Mouse (Mus musculus): ENCODE results near the gene Mcur1.

The Mcur1 gene

DNA sequence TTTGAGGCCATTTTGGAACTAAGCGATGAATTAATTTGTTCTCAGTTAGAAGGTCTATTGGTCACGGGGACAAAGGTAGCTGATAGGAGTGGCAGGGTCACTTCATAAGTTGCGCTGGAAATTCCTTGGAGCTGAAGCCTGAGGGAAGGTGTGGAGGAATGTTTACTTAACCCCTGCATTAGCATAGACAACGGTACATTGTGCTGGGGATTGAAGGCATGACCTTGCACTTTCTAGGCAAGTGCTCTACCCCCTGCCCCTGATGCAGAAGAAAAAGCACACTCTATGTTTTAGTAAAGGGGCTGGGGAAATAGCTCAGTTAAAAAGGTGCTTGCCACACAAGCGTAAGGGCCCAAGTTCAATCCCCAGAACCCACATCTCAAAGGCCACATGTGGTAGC is 33.7 kb downstream of the Mcur1 start:
- no peak for DNase-seq (ENCODE audit: low read depth, low spot score)

DNA sequence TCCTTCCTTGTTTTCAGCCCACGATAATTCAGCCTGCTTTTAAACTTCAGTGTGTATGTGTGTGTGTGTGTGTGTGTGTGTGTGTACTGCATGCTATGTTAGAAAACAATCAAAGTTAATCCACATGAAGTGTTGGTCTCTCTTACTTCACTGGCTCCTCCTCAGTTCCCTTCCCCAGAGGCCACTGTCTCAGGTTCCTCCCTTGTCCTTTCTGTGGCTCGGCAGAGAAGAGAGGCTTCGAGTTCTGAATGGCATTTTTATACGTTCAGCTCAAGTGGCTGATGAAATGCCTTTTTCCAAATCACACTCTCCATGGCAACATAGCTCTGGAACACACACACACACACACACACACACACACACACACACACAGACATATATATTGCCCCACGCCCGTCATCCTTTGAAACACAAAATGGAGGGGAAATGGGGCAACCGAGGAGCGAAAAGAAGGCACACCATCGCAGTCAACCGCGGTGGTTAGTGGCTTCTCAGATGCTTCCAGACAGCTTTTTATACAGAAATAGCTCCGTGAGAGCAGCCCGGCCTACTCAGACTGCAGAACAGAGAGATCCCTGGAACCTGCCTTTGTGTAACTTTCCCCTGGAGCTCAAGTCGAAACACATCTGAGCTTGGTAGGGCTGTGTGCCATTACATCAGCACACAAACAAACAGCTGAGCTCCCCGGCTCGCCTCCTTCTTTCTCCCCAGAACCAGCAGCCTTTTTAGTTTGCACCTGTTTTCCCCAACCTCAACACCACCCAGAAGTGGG is 34.4 kb downstream of the Mcur1 start:
- DNase-seq (ENCODE audit: low read depth, low spot score): no peak

DNA sequence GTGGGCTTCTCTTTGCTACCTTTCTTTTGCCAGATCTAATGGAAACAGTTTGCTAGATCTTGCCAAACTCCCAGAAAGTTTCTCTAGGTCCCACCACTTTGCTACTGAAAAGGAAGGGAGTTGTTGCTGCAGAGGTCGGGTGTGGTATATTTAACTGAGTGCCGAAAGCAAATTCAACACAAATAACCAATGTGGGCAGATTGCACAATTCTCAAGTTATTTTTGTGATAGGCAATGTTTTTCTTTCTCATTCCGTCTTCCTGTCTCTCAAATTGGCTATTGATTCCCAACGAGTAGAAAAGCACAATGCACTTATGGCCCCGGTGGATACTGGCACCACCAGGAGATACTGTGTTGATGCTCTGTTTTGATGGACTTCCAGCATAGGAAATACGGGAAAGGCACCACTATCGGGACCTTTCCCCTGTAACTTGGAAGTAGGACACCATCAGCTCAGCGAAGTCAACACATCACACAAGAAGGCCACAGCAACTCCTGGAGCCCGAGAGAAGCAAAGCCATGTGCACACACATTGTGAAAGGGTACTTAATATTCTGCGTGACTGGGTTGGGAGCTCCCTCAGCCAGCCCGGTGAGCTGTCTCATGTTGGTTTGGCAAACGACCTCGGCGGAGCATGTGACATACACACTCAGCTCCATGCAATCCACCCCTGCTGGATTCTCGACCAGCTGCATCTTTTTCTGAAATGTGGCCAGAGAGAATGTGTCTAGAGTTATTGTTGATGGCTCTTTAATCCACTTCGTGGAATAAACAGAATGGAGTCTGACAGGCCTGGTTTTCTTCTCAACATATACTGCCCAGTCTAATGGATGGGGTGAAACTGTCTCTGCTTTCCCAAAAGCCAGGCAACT is 35.3 kb downstream of the Mcur1 start:
- DNase-seq (ENCODE audit: low read depth, low spot score): no peak

DNA sequence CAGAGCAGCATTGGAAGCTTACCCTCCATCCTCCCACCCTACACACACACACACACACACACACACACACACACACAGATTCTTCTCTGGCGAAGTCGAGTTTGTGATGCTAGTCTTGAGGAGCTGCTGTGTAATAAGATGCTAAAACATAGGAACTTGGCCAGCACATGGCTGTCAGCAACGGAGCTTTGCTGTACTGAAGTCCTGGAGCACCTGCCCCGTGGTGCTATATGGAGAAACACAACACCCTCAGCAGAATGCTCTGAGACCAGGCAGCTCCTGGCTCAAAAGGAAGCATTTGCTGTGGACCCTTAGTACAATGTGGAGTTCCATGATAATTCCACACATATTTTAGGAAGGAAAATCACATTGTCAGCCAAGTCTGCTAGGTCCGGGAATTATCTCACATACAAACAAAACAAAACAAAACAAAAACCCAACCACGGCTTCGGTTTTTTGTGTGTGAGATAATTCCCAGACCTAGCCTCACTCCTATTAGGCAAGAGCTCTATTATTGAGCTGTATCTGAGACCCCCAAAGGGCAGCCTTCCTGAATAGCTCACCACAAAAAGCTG is 36.0 kb downstream of the Mcur1 start:
- DNase-seq (ENCODE audit: low read depth, low spot score): no peak

DNA sequence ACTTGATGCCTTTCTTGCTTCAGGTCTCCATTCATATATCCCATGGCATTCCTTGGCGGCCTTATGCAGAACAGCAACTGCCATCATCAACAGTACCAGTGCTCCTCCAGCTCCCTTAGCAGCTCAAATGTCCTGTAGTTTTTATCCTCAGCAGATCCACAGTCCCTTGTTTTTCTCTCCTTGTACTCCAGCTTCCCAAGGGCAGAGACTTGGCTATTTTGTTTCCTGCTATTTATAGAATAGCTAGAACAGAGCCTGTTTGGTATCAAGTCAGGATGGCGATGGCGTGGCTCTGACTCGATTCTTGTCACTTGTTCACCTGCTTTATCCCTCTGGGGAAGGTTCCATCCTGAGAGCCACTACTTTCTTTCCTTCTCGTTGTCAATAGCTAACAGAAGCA is 38.1 kb downstream of the Mcur1 start:
- no peak for DNase-seq (ENCODE audit: low read depth, low spot score)

DNA sequence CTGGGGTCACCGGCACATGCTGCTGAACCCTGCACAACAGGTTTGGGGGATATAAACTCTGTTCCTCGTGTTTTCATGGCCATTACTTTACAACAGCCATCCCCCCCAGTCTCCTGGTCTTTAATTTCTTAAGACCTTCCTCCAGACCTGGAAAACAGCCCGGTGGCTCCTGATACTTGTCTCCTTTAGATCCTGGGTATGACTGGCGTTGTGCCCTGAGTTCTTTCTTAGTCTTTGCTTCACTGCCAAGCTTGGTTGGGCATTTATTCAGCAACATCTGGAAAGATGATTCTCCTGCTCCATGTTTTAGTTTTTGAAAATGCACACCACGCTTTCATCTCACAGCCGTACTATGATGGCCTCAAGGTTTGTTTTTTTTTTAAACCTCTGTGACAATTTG is 40.7 kb downstream of the Mcur1 start:
- no peak for DNase-seq (ENCODE audit: low read depth, low spot score)

DNA sequence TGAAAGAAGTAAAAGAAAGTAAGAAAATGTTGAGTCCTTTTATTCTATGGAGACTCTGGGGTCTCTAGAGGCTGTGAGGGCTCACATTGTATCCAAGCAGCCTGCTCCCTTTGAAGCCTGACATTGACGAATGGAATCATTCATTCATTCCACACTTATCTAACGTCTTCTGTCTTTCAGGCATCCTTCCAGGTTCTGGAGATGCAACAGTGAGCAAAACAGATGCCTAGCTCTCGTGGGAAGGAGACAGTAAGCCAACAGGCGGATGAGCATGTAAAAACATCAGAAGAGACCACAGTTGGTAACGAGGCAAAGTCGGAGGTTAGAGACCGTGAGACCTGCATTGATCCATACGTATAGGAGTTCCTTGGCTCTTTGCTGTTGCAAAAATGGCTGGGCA is 42.6 kb downstream of the Mcur1 start:
- DNase-seq (ENCODE audit: low read depth, low spot score): no peak

DNA sequence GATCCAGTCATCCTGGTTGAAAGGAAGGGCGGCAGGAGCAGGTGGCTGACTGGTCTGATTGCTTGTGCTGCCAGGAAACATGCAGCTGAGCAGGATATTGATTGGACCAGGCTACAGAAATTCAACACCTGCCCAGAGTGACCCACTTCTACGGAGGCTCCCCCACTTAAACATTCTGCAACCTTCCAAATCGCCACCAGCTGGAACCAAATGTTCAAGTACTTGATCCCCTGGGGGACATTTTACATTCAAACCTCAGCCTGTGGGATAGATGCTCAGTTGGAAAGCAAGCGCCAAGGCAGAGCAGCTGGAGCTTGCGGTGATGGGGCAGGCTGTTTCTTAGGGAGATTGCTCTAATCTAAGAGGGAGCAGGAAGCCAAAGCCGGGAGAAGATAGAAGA is 43.1 kb downstream of the Mcur1 start:
- no peak for DNase-seq (ENCODE audit: low read depth, low spot score)

DNA sequence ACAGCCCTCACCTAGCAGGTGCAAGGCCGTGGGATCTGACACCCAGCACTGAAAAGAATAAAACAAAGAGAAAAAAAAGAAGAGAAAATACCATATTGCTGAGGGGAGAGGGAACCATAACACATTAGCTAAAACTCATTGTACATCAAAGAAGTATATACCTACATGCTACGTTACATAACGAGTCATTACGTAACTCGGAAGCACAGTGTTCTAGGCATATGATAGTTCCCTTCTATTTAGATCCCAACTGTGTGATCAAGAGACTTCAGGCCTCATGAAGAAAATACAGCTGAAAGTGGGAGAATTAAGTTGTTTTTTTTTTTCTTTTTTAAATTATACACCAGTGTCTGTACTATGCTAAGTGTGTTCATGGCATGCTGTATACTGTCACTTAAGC is 43.9 kb downstream of the Mcur1 start:
- no peak for DNase-seq (ENCODE audit: low read depth, low spot score)

DNA sequence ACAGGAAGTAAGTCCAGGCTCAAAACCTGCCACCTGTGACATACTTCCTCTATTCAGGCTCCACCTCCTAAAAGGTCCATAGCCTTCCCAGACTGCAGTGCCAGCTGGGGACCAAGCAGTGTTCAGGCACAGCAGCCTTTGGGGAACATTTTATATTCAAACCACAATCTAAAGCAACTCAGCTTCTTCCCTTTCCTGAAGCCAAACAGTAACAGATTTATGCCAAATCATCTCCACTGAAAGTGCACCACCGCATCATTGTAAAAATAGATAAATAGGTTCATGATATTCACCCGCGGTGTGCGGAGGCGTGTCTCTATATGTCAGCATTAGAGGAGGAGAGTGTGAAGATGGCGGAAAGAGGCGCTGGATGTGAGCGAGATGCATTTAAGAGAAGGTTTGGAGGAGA is 45.0 kb downstream of the Mcur1 start:
- DNase-seq (ENCODE audit: low read depth, low spot score): peak; percentile 65

DNA sequence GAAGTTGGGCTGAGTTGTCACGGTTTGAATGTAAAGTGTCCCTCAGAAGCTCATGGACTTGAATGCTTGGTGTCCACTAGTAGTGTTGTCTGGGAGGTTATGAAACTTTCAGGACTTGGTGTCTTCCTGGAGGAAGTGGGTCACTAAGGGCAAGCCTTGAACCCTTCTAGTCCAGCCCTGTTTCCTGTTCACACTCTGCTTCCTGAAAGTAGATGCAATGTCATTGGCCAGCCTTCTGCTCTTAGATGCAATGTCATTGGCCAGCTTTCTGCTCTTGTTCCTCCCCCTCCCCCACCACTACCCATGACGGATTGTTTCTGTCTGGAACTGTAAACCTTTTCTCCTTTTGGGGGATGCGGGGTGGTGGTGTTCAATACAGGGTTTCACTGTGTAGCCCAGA is 47.3 kb downstream of the Mcur1 start:
- no peak for DNase-seq (ENCODE audit: low read depth, low spot score)

DNA sequence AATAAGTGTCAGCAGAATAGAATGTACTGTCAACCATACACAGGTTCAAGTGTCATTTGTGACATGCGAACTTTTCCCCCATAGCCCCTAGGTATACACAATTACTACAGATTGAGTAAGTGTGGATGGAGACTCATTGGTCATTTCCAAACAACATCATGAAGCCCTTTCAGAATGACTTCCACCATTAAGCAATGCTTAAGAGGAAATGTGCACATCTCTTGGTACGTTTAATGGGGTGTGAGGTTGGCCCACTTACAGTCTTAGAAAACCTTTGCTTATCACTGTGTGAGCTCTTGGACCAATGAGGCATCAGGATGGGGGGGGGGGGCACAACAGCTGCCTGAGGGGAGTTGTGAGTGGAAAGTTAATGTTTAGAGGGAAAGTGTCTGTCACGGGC is 54.2 kb downstream of the Mcur1 start:
- no peak for DNase-seq (ENCODE audit: low read depth, low spot score)

DNA sequence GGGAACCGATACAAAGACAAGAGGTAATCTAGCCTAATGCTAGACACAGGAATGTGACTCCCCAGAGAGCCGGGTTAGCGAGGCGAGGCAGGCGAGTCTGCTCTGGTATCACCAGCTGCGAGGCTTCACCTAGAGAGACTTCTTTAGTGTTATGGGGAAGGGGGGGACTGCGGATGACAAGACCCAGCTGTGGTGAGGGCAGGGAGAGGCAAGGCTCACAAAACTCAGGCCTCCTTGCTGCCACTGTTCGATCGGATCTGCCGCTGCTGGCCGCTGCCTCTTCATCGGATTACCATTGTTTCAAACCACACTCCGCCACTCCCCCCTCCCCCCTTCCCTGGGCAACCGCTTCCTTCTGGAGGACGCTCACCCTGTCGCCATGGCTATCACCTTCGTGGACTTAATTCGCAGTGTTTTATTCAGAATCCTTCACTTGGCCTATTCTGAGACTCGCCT is 56.6 kb downstream of the Mcur1 start:
- peak; percentile 77 for DNase-seq (ENCODE audit: low read depth, low spot score)

DNA sequence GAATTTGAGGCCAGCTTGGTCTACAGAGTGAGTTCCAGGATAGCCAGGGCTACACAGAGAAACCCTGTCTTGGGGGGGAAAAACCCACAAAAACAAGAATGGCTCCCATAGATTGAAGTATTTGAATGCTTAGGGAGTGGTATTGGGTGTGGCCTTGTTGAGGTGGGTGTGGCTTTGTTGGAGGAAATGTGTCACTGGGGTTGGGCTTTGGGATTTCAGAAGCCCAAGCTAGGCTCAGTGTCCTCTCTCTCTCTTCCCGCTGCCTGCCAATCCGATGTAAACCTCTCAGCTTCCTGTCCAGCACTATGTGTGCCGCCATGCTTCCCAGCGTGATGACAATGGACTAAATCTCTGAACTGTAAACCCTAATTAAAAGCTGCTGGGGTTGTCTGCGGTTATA is 58.4 kb downstream of the Mcur1 start:
- no peak for DNase-seq (ENCODE audit: low read depth, low spot score)

DNA sequence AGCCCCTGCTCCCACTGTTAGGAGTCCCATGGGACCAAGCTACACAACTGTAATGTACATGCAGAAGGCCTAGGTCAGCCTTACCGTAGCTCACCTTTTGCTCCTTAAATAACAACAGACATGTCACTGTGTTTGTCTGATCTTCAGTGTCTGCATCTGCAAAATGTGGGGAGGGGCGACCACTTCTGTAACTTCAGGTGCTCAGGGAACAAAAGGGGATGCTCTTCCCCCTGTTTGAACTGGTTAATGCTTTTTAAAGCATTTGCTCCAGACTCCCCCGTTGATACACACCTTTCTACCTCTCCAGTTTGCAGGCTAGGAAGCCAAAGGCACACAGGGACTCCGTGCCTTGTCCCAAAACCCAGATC is 59.5 kb downstream of the Mcur1 start:
- DNase-seq (ENCODE audit: low read depth, low spot score): no peak

DNA sequence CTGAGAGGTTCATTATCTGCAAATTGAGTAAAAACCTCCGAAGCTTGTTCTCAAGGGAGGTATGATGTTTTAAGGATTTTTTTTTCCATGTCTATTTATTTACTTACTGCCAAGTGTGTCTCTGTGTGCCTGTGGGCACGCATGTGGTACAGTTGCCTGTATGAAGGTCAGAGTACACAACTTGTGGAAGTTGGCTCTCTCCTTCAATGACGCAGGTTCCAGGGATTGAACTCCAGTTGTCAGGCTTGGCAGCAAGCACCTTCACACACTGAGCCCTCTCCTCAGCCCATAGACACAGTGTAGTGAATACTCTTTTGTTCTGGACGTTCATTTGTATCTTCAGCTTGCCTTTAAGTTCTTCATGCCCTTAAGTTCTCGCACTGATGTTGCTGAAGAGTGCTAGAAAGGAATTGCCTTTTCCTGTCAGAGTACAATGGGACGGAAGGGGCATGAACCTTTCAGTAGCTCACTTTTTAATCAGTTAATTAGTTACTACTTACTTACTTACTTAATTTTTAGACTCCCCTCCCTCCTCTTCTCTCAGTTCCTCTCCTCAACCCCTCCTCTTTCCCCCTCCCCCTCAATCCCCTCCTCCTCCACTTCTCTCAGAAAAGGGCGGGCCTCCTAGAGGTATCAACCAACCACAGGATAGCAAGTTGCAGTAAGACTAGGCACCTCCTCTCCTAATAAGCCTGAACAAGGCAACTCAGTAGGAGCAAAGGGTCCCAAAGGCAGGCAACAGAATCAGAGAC is 60.1 kb downstream of the Mcur1 start:
- peak; percentile 54 for DNase-seq (ENCODE audit: low read depth, low spot score)

DNA sequence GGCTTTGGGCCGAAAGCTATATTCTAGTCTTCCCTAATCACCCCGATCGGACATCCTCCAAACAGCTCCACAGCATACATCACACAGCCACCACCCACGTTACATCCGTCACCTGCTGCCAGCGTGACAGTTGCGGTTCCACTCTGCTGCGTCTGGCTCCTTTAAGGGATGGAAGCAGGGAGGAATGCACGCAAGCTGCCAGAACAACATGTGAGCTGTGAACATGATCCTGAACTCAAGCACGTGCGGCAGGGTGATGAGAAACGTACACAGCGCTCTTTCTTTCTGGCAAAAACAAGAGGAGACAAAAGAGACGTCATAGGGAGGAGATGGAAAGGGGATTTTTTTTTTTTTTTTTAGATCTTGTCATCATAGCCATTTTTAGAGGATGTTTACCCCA is 61.1 kb downstream of the Mcur1 start:
- peak; percentile 39 for DNase-seq (ENCODE audit: low read depth, low spot score)

DNA sequence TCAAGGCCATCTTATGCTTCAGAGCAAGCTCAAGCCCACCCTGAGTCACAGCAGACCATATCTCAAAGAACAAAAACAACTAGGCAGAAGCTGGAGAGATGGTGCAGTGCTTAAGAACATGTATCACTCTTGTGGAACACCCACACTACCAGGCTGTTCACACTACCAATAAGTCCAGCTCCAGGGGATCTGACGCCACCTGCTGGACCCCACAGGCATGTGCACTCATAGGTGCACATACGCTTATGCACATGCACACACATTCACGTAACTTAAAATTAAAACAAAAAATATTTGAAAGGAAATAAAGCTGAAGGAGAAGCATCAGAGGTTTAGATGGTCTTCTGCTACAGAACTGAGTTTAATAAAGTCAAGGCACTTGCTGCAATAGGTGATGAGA is 62.2 kb downstream of the Mcur1 start:
- DNase-seq (ENCODE audit: low read depth, low spot score): no peak

DNA sequence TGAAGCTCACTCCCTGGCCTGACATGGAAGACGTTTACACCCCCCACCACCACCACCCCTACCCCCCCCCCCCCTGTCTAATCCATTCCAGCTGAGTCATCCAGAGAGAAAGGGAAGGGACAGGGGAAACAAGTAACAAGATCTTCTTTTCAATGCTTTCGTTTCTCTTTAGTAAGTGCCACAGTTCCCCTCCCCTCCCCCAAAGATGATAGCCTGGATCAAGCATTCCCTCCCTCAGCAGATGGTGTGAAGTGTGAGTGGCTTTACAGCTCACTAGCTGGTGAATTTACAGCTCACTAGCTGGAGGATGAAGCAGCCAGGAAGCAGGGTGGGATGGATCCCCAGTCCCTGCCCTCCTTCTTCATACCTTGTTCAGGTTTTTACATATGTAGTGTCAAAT is 63.3 kb downstream of the Mcur1 start:
- DNase-seq (ENCODE audit: low read depth, low spot score): no peak

DNA sequence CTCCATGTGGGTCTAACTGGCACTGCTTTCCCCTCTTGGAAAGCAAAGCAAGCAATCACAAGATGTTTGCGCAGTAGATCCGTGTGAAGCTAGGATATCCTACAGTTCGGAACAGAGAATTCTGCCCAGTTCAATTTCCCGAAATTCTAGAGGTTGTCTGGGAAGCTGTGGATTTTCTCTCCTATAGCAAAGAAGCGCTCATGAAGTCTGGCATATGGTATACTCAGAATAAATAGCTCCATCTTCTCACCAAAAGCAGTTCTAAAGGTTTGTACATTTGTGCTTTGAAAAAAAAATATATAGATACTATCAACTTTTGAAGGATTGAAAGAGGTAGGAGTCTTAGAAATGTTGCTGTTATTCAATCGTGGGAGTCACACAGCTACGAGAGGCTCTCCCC is 64.3 kb downstream of the Mcur1 start:
- DNase-seq (ENCODE audit: low read depth, low spot score): no peak

DNA sequence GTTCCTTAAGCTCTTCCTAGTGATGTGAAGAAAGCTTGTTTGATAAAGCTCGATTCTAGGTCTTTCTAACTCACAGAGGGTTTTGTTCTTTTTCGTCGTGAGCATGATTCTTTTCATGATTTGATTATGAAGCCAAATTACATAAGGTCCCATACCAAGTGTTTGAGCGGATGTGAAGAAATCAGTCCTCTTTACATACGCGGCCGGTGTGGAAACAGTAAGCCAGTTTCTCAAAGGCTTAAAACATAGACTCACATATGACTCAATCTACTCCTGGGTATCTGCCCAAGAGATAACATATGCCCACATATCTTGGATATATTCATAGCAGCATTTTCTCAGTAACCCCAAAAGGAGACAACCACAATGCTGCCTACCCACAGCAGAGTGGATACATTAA is 66.3 kb downstream of the Mcur1 start:
- no peak for DNase-seq (ENCODE audit: low read depth, low spot score)

DNA sequence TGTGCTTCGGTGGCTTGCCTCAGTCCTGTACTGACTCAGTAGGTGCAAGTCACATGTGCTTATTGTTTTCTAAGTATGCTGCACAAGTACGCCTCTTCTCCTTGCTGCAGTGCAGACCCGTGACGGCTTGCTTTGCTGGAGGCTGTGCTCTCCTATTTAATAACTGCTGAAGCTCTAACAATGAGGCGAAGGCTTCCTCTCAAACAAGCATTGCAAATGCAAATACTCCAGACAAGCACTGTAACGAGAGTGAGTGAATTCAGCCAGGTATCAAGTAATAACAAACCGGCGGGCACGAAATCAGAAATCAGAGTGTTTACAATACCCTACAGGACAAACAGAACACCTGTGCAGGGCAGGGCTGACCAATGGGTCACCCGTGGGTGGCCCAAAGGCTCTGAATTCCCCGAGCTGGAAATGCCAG is 66.9 kb downstream of the Mcur1 start:
- no peak for DNase-seq (ENCODE audit: low read depth, low spot score)
